Mouse (Mus musculus): ENCODE measurements around the gene Plvap. TPM values are rescaled to one million over a fixed set of nuclear protein-coding genes. Genes with fewer than 3 reads are reported as not detected.
A peak's percentile ranks its signal among the peaks of the same experiment; 100 is the strongest.

The Plvap gene
- total RNA-seq, 2 experiments from 2014 or later = 179 to 185 TPM

GRCm38 (mm10) chr8:71468001-71468400 lies 43.6 kb downstream of the Plvap start:
- no peak for DNase-seq (ENCODE audit: low spot score in 2 of 2)

GRCm38 (mm10) chr8:71467201-71467600 lies 44.4 kb downstream of the Plvap start:
- DNase-seq (ENCODE audit: low spot score in 2 of 2) = no peak

GRCm38 (mm10) chr8:71466198-71466597 lies 45.4 kb downstream of the Plvap start:
- no peak for DNase-seq (ENCODE audit: low spot score in 2 of 2)

- DNase-seq (ENCODE audit: low spot score in 2 of 2) = no peak
Measured at GRCm38 (mm10) chr8:71465733-71466132, 45.8 kb downstream of the Plvap start.

GRCm38 (mm10) chr8:71464513-71465500 lies 46.7 kb downstream of the Plvap start, which contains the start of gene Mrpl34:
TSS of gene Mrpl34 (plus strand) at chr8:71464959.
- DNase-seq (ENCODE audit: low spot score in 2 of 2) = peak; percentile 89 to 96

GRCm38 (mm10) chr8:71463188-71464033 lies 48.1 kb downstream of the Plvap start, which contains the start of gene Abhd8:
TSS of gene Abhd8 (minus strand) at chr8:71463655.
- peak; percentile 96 to 97 for DNase-seq (ENCODE audit: low spot score in 2 of 2)

- no peak for DNase-seq (ENCODE audit: low spot score in 2 of 2)
Measured at GRCm38 (mm10) chr8:71462786-71463185, 48.8 kb downstream of the Plvap start.

- DNase-seq (ENCODE audit: low spot score in 2 of 2) = no peak
Measured at GRCm38 (mm10) chr8:71462191-71462590, 49.4 kb downstream of the Plvap start.

- DNase-seq (ENCODE audit: low spot score in 2 of 2) = no peak
Measured at GRCm38 (mm10) chr8:71461152-71461840, 50.3 kb downstream of the Plvap start.

GRCm38 (mm10) chr8:71460716-71461115 lies 50.8 kb downstream of the Plvap start:
- no peak for DNase-seq (ENCODE audit: low spot score in 2 of 2)

- DNase-seq (ENCODE audit: low spot score in 2 of 2) = no peak
Measured at GRCm38 (mm10) chr8:71457659-71458270, 53.8 kb downstream of the Plvap start.

GRCm38 (mm10) chr8:71456906-71457305 lies 54.6 kb downstream of the Plvap start:
- no peak for DNase-seq (ENCODE audit: low spot score in 2 of 2)

- no peak for DNase-seq (ENCODE audit: low spot score in 2 of 2)
Measured at GRCm38 (mm10) chr8:71454668-71455067, 56.9 kb downstream of the Plvap start.

GRCm38 (mm10) chr8:71452669-71453068 lies 58.9 kb downstream of the Plvap start:
- no peak for DNase-seq (ENCODE audit: low spot score in 2 of 2)

- DNase-seq (ENCODE audit: low spot score in 2 of 2) = no peak
Measured at GRCm38 (mm10) chr8:71451777-71452176, 59.8 kb downstream of the Plvap start.

GRCm38 (mm10) chr8:71451337-71451736 lies 60.2 kb downstream of the Plvap start:
- DNase-seq (ENCODE audit: low spot score in 2 of 2) = no peak

Data from adrenal gland, postnatal 4 days (tissue).